Mouse (Mus musculus) frontal cortex, postnatal 14 days (tissue): ENCODE results near the gene Abhd14b.

ENCODE experiments used
- DNase-seq, 2 experiments: peaks; one replicate each; pipeline ENCODE4 v3.0.0; 2022; ENCODE audit warnings: low spot score in 2 of 2

Abhd14b gene

DNA sequence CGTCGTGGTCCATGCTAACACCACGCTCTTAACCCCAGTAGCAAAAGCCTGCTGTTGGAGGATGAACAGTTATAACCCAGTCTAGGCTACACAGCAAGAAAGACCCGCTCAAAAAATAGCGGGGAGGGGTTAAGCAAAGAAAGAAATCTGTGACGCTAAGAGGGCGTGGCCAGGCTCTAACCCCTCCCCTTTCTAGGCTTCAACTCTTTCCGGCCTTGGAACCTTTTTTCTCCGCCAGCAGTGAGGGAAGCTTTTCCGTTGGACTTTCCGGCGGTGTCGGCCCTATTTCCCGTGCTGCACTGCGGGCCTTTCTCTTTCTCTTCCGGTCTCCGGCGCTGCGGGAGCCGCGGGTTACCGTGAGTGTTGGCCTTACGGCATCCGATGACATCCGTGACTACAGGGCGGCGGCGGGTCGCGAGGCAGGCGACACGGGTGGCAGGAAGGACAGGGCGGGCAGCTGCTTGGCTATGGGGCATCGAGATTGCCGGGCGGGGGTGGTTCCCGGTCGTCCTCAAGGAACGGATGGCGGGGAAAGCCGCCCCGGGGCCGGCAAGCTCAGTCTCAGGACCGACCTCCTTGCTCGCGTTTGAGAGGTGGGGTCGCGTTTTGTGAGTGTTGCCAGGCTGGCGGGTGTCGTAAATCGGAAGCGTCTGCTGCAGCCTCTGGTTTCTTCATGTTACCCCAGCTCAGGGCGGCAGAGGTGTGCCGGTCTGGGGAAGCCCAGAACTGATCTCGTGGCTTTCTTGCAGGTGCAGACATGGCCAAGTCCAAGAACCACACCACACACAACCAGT lies 17.8 kb upstream of the Abhd14b start, which contains the start of gene Rpl29:
Gene Rpl29 (plus strand): TSS at position 234 of the 794 bp plus-strand sequence.
- DNase-seq, result peak; percentile 91 to 93

GRCm38 (mm10) chr9:106430015-106430264 lies 17.3 kb upstream of the Abhd14b start:
- DNase-seq, result no peak

DNA sequence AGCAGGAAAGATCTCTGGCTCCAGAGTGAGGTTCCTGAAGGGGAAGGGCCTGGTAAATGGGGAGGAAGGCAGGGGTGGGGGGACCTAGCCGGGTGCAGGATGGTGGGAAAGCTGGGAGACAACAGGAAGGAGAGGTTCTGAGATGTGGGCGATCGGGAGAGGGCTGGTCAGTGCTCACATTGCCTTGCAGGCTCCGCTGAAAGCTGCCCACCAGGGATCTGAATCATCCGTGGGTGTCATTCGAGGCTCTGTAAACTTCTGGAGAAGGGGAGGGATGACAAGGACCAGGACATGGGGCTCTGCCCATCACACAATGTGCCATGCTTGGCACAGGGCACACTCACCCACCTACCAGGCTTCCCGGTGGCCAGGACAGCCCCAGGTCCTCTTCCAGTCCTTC lies 13.9 kb upstream of the Abhd14b start:
- DNase-seq, result no peak

GRCm38 (mm10) chr9:106436566-106436965 lies 10.7 kb upstream of the Abhd14b start:
- DNase-seq, result no peak

DNA sequence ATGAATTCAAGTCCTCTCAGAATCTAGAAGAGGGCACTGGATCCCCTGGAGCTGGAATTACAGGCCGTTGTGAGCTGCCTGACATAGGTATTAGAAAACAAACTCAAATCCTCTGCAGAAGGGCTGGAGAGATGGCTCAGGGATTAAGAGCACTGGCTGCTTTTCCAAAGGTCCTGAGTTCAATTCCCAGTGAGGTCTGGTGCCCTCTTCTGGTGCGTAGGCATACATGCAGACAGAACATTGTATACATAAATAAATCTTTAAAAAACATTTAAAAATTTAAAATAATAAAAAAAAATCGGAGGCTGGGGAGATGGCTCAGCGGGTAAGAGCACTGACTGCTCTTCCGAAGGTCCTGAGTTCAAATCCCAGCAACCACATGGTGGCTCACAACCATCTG lies 4.6 kb upstream of the Abhd14b start:
- no peak for DNase-seq

GRCm38 (mm10) chr9:106444836-106445235 lies 2.4 kb upstream of the Abhd14b start:
- DNase-seq, result no peak

GRCm38 (mm10) chr9:106447951-106448350 lies 692 bp downstream of the Abhd14b start:
- DNase-seq, result no peak

DNA sequence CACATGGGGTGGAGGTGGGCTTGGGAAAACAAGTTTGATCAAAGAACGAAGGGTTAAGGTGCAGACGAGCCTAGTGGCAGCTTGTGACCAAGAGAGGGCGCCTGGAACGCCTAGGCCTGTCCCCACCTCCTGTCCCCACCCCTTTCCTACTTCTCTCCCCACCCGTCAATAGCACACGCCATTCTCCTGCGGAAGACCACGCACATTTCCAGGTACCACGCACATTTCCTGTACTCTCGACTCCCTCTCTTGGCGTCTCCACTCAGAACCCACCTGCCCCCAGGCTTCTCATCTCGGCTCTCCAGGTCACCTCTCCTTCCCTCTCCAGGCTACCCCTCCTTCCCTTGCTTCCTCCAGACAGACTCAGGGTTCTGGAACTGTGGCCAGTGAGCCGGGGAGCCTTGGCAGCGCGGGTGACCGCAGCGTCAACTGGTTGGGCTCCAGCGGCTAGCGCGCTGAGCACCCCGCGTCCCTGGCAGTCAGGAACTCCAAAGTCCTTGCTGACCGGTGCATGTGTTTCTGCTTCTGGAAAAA lies 1.3 kb downstream of the Abhd14b start:
- DNase-seq, result peak in 1 of 2 experiments; percentile 57

- no peak for DNase-seq
These were observed 2.7 kb downstream of the Abhd14b start for GRCm38 (mm10) chr9:106449947-106450346.

GRCm38 (mm10) chr9:106450661-106451060 lies 3.4 kb downstream of the Abhd14b start:
- no peak for DNase-seq

DNA sequence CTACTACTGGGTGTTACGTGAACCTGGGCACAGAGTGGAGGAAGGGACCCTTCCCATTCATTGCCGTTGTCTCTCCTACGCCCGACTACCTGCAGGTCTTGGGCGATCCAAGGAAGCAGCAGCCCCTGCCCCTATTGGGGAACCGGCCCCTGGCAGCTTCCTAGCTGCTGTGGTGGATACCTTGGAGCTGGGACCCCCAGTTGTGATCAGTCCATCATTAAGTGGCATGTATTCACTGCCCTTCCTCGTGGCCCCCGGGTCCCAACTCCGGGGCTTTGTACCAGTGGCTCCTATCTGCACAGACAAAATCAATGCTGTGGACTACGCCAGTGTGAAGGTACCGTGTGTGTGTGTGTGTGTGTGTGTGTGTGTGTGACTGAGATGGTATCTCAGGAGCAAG lies 4.0 kb downstream of the Abhd14b start:
- no peak for DNase-seq

DNA sequence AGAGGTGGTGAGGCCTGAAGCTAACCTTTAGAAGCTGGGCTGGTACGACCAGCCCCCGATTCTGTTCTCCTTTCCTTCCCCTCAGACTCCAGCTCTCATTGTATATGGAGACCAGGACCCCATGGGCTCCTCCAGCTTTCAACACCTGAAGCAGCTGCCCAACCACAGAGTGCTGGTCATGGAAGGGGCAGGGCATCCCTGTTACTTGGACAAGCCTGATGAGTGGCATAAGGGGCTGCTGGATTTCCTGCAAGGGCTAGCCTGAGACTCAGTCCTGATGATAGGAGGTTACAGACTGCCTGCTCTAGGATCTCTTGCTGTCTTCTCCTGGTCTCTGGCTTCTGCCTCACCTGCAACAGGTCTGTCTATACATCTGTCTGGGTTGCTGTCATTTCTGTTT lies 4.6 kb downstream of the Abhd14b start:
- DNase-seq, result no peak

DNA sequence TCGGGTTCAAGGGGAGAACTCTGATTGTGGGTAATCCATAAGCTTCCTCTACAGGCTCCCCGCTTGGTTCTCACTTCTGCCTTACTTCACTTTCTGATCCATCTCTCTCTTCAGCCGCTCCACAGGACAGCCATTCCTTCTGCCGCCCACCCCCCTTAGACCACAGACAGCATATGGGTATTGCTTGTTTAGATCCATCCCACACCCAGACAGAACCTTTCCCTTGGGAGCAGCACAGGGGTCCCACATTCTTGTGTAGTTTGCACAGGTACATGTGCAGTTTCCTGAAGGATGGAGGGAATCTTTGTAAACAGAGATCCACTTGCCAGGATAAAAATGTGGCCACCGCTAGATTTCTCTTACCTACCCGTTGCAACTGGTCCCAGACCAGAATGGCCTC lies 5.1 kb downstream of the Abhd14b start:
- no peak for DNase-seq

DNA sequence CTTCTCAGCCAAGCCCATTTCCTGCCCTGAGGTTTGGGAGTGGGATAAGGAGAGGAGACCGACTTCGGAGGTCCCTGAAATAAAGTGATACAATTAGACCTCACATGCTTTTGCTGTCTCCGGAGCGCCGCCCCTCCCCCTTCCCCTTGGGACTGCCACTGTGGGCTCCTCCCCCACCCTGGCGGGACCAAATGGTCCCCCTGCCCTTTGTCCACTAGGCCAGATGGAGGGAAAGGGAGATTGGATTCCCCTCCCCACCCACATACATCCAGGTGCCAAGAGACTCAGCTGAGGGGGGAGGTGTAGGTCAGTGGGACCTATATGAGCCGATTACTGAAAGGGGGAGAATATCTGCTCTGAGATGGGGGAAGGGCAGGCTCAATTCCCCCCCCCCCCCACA lies 5.6 kb downstream of the Abhd14b start:
- no peak for DNase-seq

DNA sequence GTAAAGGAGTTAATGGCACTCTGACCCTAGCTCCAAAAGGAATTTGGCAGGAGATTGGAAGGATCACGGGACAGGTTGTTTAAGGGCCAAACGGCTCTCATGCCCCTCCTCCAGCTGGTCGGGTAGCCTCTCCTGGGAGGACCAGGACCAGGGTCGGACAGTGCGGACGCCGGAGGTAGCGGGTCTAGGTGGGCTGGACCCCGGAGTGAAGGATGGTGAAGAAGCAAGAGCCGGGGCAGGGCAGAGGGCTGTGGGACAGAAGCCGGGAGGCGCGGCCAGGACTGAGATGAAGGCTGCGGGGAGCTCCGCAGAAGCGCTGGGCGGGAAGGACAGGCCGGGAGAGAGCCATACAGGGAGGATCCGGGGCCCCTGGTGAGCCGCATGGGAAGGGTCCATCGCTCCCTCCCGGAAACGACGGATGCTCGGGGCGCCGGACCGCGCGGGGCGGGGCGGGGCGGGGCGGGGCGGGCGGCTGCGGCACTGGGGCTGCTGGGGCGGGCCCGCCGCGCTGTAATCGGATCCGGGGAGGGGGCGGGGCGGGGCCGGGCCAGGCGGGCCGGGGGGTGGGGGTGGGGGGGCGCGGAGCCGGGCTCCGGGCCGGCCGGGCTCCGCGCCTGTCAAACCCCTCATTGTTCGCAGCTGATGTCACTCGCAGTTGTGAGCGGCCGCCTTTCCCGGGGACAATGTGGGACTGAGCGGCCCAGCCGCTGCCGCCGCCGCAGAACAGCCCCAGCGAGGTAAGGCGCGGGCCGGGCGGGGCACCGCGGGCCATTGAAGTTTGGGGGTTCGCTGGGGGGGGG lies 6.2 kb downstream of the Abhd14b start, which contains the start of gene Pcbp4:
Gene Pcbp4 (plus strand): TSS at position 21 of the 800 bp plus-strand sequence.
- DNase-seq, result no peak

GRCm38 (mm10) chr9:106454071-106454761 lies 7.0 kb downstream of the Abhd14b start:
- DNase-seq, result no peak

DNA sequence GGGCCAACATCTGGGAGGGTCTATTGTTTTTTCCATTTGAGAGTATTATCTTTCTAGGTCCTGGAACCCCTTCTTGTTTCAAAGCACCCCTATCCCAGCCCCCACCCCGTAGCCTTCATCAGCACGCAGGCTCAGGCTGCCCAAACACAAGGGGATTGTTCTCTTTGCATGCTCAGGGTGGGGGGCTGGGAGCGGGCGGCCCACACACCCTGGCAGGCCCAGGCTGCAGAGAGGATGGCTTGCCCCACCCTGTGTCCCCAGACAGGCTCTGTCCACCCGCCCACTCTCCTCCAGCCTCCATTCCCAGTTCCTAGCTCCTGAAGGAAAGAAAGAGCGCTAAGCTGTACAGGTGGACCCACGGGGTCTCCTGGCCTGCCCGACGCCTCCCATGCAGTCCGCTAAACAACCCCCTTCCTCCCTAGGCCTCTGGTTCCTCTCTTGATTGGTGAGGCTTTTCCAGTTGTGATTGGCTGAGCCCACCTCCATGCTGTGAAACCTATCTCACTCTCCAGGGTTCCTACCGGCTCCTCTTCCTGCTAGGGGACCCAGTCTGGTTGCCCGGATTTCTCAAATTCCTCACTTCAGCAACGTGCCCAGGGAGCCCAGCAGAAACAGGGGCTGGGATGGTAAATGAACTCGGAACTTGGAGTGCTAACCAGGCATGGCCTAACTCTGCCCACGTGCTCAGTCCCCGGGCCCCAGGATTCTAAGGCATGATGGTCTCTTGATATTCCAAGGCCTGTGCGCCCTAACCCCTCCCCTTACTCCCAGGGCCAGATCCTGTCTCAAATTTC lies 7.8 kb downstream of the Abhd14b start:
- no peak for DNase-seq

GRCm38 (mm10) chr9:106456325-106457162 lies 9.3 kb downstream of the Abhd14b start:
- no peak for DNase-seq

DNA sequence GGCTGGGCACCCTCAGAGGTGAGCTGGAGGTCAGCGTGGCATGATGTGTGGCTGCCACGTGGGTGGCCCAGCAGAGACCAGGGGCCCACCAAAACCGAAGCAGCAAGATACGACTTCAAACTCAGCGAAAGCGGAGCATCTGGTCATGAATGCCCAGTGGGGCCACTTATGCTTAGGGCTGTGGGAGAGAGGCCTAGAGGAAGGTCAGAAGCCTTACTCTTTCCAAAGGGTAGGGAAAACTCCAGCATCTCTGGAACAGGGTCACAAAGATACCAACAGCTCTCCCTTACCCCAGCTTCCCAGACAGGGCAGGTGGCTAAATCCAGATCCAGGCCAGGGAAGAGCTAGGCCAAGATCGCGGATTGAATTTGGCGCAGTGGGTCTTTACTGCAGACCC lies 9.9 kb downstream of the Abhd14b start:
- DNase-seq, result no peak

GRCm38 (mm10) chr9:106457920-106458319 lies 10.7 kb downstream of the Abhd14b start:
- no peak for DNase-seq

GRCm38 (mm10) chr9:106459946-106460345 lies 12.7 kb downstream of the Abhd14b start:
- DNase-seq, result no peak
